Mouse (Mus musculus): ENCODE data around the gene 2810004N23Rik. TPM values are rescaled to one million over a fixed set of nuclear protein-coding genes. Genes with fewer than 3 reads are reported as not detected.

Gene 2810004N23Rik
- total and polyA plus RNA-seq, 2 experiments from 2014 or later: 20.3 to 20.6 TPM

GRCm38 (mm10) chr8:124871474-124871873 lies 8.6 kb upstream of the 2810004N23Rik start:
- no peak for TF ChIP-seq CTCF (IDR thresholded peaks at IDR 0.05)
- Histone ChIP-seq H3K4me3 (ENCODE audit: low read depth, low read length) (no peak overlapping the region), H3K27ac (ENCODE audit: low read depth, low read length) (no peak overlapping the region), H3K4me2 (ENCODE audit: low read depth, low read length, poor library complexity, severe bottlenecking) (no peak overlapping the region), H3K27me3 (ENCODE audit: insufficient read depth, low read length) (no peaks in the 10 kb centered on the region), H3K9me3 (ENCODE audit: low read length) (no peaks in the 10 kb centered on the region), H3K4me1 (ENCODE audit: insufficient read depth, low read length) (no peaks in the 10 kb centered on the region), H3K36me3 (ENCODE audit: insufficient read depth, low read length) (peaks cover 48% of the 10 kb centered on the region), H3K9ac (replicated peaks; ENCODE audit: low read length, poor library complexity, severe bottlenecking) (no peak overlapping the region)
- no peak for DNase-seq (ENCODE audit: low spot score)
- ATAC-seq (ENCODE audit: low FRiP score): no peak
- WGBS: 95% methylated on average over 7 of the region's 7 CpGs

- DNase-seq (ENCODE audit: low spot score) (no peak), ATAC-seq (ENCODE audit: low FRiP score) (no peak)
- H3K4me1 ChIP-seq (ENCODE audit: insufficient read depth, low read length): no peaks in the 10 kb centered on the region
- no peak overlapping the region for H3K9ac ChIP-seq (replicated peaks; ENCODE audit: low read length, poor library complexity, severe bottlenecking)
- H3K27me3 ChIP-seq (ENCODE audit: insufficient read depth, low read length): no peaks in the 10 kb centered on the region
- no peak for TF ChIP-seq CTCF (IDR thresholded peaks at IDR 0.05)
- peaks cover 38% of the 10 kb centered on the region for H3K36me3 ChIP-seq (ENCODE audit: insufficient read depth, low read length)
- no peaks in the 10 kb centered on the region for H3K9me3 ChIP-seq (ENCODE audit: low read length)
- no peak overlapping the region for H3K27ac ChIP-seq (ENCODE audit: low read depth, low read length)
- H3K4me3 ChIP-seq (ENCODE audit: low read depth, low read length): no peak overlapping the region
- 90% methylated on average over 6 of the region's 6 CpGs for WGBS
- no peak overlapping the region for H3K4me2 ChIP-seq (ENCODE audit: low read depth, low read length, poor library complexity, severe bottlenecking)
Measured at GRCm38 (mm10) chr8:124869708-124870107, 6.8 kb upstream of the 2810004N23Rik start.

GRCm38 (mm10) chr8:124867126-124867525 lies 4.2 kb upstream of the 2810004N23Rik start:
- no peak for TF ChIP-seq CTCF (IDR thresholded peaks at IDR 0.05)
- Histone ChIP-seq H3K9me3 (ENCODE audit: low read length) (no peaks in the 10 kb centered on the region), H3K27me3 (ENCODE audit: insufficient read depth, low read length) (no peaks in the 10 kb centered on the region), H3K27ac (ENCODE audit: low read depth, low read length) (no peak overlapping the region), H3K4me2 (ENCODE audit: low read depth, low read length, poor library complexity, severe bottlenecking) (no peak overlapping the region), H3K4me1 (ENCODE audit: insufficient read depth, low read length) (peaks cover 4% of the 10 kb centered on the region; the same call in 1 of the 2 replicates), H3K36me3 (ENCODE audit: insufficient read depth, low read length) (peaks cover 13% of the 10 kb centered on the region), H3K4me3 (ENCODE audit: low read depth, low read length) (no peak overlapping the region), H3K9ac (replicated peaks; ENCODE audit: low read length, poor library complexity, severe bottlenecking) (no peak overlapping the region)
- ATAC-seq (ENCODE audit: low FRiP score): no peak
- no peak for DNase-seq (ENCODE audit: low spot score)
- 96% methylated on average over 2 of the region's 2 CpGs for whole genome bisulfite sequencing

- no peak for ATAC-seq (ENCODE audit: low FRiP score)
- no peak overlapping the region for H3K9ac ChIP-seq (replicated peaks; ENCODE audit: low read length, poor library complexity, severe bottlenecking)
- H3K4me2 ChIP-seq (ENCODE audit: low read depth, low read length, poor library complexity, severe bottlenecking): no peak overlapping the region
Measured at GRCm38 (mm10) chr8:124866669-124867068, 3.7 kb upstream of the 2810004N23Rik start.

GRCm38 (mm10) chr8:124863729-124864128 lies 809 bp upstream of the 2810004N23Rik start:
- Histone ChIP-seq H3K27me3 (ENCODE audit: insufficient read depth, low read length) (no peaks in the 10 kb centered on the region), H3K27ac (ENCODE audit: low read depth, low read length) (no peak overlapping the region), H3K4me3 (ENCODE audit: low read depth, low read length) (peak overlapping the region; percentile 92), H3K9ac (replicated peaks; ENCODE audit: low read length, poor library complexity, severe bottlenecking) (peak overlapping the region; percentile 95), H3K9me3 (ENCODE audit: low read length) (no peaks in the 10 kb centered on the region), H3K4me2 (ENCODE audit: low read depth, low read length, poor library complexity, severe bottlenecking) (peak overlapping the region; percentile 89), H3K4me1 (ENCODE audit: insufficient read depth, low read length) (peaks cover 4% of the 10 kb centered on the region; the same call in 1 of the 2 replicates), H3K36me3 (ENCODE audit: insufficient read depth, low read length) (peaks cover 8% of the 10 kb centered on the region; the same call in 1 of the 2 replicates)
- DNase-seq (ENCODE audit: low spot score) (no peak), ATAC-seq (ENCODE audit: low FRiP score) (no peak)
- no peak for TF ChIP-seq CTCF (IDR thresholded peaks at IDR 0.05)
- WGBS: 24% methylated on average over 8 of the region's 8 CpGs

More at GRCm38 (mm10) chr8:124866669-124867068, 3.7 kb upstream of the 2810004N23Rik start:
- no peaks in the 10 kb centered on the region for H3K9me3 ChIP-seq (ENCODE audit: low read length)
- no peak overlapping the region for H3K27ac ChIP-seq (ENCODE audit: low read depth, low read length)
- no peak for TF ChIP-seq CTCF (IDR thresholded peaks at IDR 0.05)
- 83% methylated on average over 3 of the region's 3 CpGs for WGBS
- H3K4me1 ChIP-seq (ENCODE audit: insufficient read depth, low read length): peaks cover 4% of the 10 kb centered on the region; the same call in 1 of the 2 replicates
- H3K27me3 ChIP-seq (ENCODE audit: insufficient read depth, low read length): no peaks in the 10 kb centered on the region
- no peak for DNase-seq (ENCODE audit: low spot score)
- H3K36me3 ChIP-seq (ENCODE audit: insufficient read depth, low read length): peaks cover 9% of the 10 kb centered on the region; the same call in 1 of the 2 replicates
- H3K4me3 ChIP-seq (ENCODE audit: low read depth, low read length): no peak overlapping the region

- H3K9ac ChIP-seq (replicated peaks; ENCODE audit: low read length, poor library complexity, severe bottlenecking): peak overlapping the region; percentile 95
- no peaks in the 10 kb centered on the region for H3K9me3 ChIP-seq (ENCODE audit: low read length)
- H3K27ac ChIP-seq (ENCODE audit: low read depth, low read length): peak overlapping the region; percentile 94
- H3K4me1 ChIP-seq (ENCODE audit: insufficient read depth, low read length): peaks cover 4% of the 10 kb centered on the region; the same call in 1 of the 2 replicates
- no peaks in the 10 kb centered on the region for H3K27me3 ChIP-seq (ENCODE audit: insufficient read depth, low read length)
- WGBS: under 1% methylated on average over 33 of the region's 33 CpGs
- peak overlapping the region; percentile 92 for H3K4me3 ChIP-seq (ENCODE audit: low read depth, low read length)
- H3K4me2 ChIP-seq (ENCODE audit: low read depth, low read length, poor library complexity, severe bottlenecking): peak overlapping the region; percentile 89
- ATAC-seq (ENCODE audit: low FRiP score) (peak; percentile 84), DNase-seq (ENCODE audit: low spot score) (peak; percentile 42)
- peaks cover 12% of the 10 kb centered on the region for H3K36me3 ChIP-seq (ENCODE audit: insufficient read depth, low read length)
- no peak for TF ChIP-seq CTCF (IDR thresholded peaks at IDR 0.05)
Measured at GRCm38 (mm10) chr8:124863163-124863677, 300 bp upstream of the 2810004N23Rik start.
